Mouse (Mus musculus): Measurements from ENCODE around the gene Tmem165. TPM values are rescaled to one million over a fixed set of nuclear protein-coding genes. Genes with fewer than 3 reads are reported as not detected.
A peak's percentile ranks its signal among the peaks of the same experiment; 100 is the strongest.

Gene Tmem165
- polyA plus RNA-seq, 1 experiment = 41.2 TPM

DNA sequence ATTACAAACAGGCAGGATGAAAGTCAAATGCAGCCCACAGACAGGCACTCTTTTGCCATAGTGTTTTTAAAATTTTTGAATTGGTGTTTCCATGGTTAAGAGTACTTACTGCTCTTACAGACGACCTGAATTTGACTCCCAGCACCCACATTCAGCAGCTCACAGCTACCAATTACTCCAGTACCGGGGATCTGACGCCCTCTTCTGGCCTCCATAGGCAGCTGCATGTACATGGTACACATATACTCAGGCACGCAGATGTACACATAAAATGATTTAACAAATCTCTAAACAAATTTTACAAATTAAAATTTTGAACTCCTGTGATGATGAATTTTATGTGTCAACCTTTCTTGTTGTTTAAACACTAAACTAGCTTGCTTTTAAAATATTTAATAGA, 13.2 kb upstream of the Tmem165 start:
- no peak for DNase-seq (ENCODE audit: extremely low spot score in 1 of 2, low spot score in 1 of 2)

DNA sequence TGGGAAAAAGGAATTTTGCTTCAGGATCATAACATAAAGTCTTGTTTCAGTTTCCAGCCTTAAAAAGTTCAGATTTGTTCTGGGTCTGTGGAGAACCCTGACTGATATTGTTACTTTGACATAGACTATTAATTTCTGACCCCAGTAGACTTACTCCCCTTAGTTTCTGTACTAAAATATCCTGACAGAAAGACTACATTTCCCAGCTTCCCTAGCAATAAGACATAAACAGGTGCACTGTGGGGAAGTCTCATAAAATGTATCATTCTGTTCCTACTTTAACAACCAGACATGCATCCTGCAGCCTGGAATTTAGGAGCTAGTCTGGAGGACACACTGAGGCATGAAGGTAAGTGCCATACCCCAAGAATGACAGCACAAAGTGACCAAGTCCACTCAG, 12.6 kb upstream of the Tmem165 start:
- DNase-seq (ENCODE audit: extremely low spot score in 1 of 2, low spot score in 1 of 2) = no peak

DNA sequence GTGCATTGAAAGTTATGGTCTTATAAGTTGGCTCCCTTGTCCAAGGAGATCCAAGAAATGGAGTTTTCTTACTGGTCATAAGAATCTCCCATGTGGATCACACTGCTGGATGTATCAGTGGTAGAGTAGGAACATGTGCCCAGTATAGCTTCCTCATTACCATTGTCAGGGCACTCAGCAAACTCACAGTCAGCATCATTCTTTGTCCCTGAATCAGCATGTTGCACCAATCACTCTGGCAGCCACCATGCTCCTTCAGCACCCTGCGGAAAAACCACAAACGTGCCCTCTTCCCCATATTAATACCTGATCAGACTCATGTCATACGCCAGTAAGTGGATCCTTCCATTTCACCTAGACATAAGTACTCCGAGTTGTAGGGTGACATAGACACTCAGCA, 8.6 kb upstream of the Tmem165 start:
- no peak for DNase-seq (ENCODE audit: extremely low spot score in 1 of 2, low spot score in 1 of 2)

DNA sequence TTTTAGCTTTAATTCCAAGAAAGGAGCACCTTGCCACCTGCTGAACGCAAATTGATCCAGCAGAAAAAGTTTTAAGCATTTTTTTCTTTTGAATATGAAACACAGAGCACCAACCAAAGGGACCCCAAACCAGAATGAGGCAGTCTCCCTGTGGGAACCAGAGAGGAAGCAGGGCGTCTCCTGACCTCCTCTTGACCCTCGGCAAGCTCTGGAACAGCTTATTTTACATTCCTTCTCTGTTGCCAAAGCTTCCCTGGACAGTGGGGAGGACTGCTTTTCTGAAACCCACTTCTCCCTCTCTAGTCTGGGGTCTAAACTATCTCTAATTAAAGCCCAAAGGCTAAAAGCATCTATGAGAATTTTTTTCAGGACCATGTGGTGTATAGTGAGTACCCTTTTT, 7.3 kb upstream of the Tmem165 start:
- no peak for DNase-seq (ENCODE audit: extremely low spot score in 1 of 2, low spot score in 1 of 2)

DNA sequence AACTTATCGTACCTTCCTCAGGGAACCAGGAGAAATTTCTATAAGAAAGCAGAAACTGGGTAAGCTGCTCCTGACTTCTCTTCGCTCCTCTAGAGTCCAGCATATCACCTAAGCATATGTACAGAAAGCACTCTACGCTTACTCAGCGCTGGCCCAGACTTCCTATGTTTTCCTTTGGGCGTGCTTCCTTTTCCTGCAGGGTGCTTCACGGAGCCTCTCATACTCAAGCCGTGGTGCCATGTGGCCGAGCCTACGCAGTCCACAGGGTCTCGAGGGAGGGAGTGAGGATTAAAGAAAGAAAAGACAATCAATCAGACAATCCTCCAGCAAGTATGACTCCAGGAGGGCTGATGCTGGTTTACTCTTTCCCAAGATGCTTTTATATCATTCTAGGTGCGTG, 6.8 kb upstream of the Tmem165 start:
- DNase-seq (ENCODE audit: extremely low spot score in 1 of 2, low spot score in 1 of 2) = no peak

- no peak for DNase-seq (ENCODE audit: extremely low spot score in 1 of 2, low spot score in 1 of 2)
These were observed 6.0 kb upstream of the Tmem165 start for GRCm38 (mm10) chr5:76177664-76178063.

DNA sequence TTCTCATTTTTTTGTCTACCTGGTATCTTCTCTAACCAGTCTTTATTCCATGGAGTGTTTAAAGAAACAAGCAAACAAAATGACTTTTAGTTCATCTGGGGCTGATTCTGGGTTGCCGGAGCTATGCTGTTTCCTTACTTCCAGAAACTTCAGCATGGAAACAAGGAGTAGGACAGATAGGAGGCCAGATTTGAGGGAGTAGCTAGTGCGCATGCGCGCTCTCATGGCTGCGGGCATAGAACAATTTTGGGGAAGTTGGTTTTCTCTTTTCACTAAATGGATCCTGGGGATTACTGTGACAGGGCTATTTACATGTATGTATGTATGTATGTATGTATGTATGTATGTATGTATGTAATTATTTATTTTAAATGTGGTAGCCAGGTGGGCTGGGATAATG, 4.5 kb upstream of the Tmem165 start:
- DNase-seq (ENCODE audit: extremely low spot score in 1 of 2, low spot score in 1 of 2) = no peak

DNA sequence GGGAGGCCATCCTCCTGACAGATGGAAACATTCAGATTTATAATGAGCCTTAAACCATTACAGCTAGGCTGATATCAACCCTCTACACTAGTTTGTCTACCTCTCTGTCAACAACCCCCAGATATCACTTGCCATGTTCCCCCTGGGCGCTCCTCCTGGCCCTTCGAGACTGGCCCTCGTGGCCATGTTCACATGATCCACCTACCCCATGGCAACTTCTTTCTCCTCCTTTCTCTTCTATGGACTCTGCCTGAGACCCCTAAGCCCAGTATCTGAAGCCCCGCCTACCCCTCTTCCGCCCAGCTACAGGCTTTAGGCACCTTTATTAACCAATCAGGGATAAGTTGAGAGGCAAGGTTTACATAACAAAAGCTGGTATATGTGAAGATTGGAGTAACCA, 3.9 kb upstream of the Tmem165 start:
- no peak for DNase-seq (ENCODE audit: extremely low spot score in 1 of 2, low spot score in 1 of 2)

GRCm38 (mm10) chr5:76182326-76182725, 1.4 kb upstream of the Tmem165 start:
- DNase-seq (ENCODE audit: extremely low spot score in 1 of 2, low spot score in 1 of 2) = no peak

DNA sequence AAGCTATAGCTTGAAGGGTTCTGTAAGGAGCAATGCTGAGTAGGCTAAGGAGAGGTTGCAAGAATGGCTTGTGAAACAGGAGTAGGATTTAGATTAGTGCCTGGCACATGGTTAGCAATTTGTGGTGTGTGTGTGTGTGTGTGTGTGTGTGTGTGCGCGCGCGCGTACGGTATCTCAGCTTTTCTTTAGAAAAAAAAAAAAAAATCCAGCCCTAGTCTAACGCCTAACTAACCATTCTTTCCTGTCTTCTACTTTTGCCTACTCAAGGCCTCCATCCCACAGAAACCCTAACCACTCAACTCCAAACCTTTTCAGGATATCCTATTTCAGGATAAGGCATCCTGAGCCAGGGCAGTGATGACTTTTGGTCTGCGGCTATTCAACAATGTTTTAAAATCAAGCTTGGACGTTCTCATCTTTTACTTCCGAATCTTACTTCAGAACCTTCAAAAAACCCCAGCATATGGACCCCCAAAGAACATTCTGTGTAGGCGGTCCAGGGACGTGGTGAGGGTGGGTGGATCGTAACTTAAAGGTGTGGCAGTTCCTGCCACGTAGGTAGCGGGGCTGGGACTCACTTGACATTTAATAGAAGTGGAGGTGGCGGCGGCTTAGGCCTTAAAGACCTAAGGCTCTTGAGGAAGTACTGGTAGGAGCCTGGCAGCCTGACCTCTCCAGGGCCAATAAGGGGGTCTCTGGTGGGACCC, 484 bp upstream of the Tmem165 start:
- DNase-seq (ENCODE audit: extremely low spot score in 1 of 2, low spot score in 1 of 2) = no peak

DNA sequence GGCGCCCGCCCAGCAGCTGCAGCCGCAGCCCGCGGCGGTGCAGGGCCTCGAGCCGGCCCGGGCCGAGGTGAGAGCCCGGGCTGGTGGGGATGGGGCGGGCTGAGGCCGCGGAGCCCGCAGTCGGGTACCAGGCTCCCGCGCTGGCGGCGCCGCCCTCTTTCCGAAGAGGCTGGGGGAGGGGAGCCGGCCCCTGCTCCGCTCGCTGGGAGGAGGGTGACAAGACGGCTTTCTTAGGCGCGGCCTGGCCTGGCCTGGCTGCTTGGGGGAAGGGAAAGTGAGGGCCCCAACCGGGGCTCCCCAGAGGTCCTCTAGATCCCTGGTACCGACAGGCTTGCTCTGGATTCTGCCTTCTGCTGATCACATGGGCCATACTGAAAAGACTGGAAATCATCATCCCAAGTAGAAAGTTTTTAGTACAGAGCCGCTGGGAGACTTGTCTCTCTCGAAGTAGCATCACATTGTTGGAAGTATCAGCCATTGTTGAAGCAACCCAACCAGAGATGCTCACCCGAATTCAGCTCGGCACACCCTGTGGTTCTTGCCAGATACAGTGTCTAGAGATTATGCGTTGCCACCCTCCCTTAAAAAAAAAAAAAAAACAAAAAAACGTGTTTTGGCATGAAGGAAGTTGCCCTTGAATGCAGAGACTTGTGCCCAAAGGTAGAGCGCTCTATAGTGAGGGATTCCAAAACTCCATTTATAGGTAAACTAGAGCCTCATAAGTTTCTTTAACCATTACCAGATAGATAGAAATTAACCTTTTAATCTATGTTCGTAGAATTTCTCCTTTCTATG, 803 bp downstream of the Tmem165 start:
- peak in 1 of 2 experiments; percentile 60 for DNase-seq (ENCODE audit: extremely low spot score in 1 of 2, low spot score in 1 of 2)

- no peak for DNase-seq (ENCODE audit: extremely low spot score in 1 of 2, low spot score in 1 of 2)
These were observed 4.2 kb downstream of the Tmem165 start for GRCm38 (mm10) chr5:76187885-76188284.

GRCm38 (mm10) chr5:76190609-76191008, 6.9 kb downstream of the Tmem165 start:
- DNase-seq (ENCODE audit: extremely low spot score in 1 of 2, low spot score in 1 of 2) = no peak

- DNase-seq (ENCODE audit: extremely low spot score in 1 of 2, low spot score in 1 of 2) = no peak
These were observed 9.4 kb downstream of the Tmem165 start for GRCm38 (mm10) chr5:76193075-76193474.

GRCm38 (mm10) chr5:76194377-76194945, 10.8 kb downstream of the Tmem165 start:
- DNase-seq (ENCODE audit: extremely low spot score in 1 of 2, low spot score in 1 of 2) = no peak

GRCm38 (mm10) chr5:76199346-76199745, 15.7 kb downstream of the Tmem165 start:
- DNase-seq (ENCODE audit: extremely low spot score in 1 of 2, low spot score in 1 of 2) = no peak

- no peak for DNase-seq (ENCODE audit: extremely low spot score in 1 of 2, low spot score in 1 of 2)
These were observed 19.5 kb downstream of the Tmem165 start for GRCm38 (mm10) chr5:76203171-76203570.

DNA sequence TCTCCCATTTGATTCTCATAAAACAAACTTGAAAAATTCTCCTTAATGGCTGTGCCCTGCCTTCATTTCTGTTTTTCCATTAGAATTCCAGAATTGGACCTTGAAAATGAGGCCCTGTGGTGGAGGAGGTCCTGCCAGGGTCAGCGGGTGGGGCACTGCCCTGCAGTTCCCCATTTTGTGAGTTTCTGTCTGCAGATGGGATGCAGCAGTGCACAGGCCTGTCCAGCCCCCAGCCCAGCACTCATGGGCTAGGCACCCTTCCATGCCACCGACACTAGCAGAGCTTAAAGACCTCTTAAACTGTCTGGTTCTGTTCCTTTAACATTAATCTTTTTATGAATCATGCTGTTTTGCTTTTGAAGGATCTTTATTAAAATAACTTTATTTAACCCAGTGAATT, 22.2 kb downstream of the Tmem165 start:
- DNase-seq (ENCODE audit: extremely low spot score in 1 of 2, low spot score in 1 of 2) = no peak

GRCm38 (mm10) chr5:76208066-76208465, 24.4 kb downstream of the Tmem165 start:
- DNase-seq (ENCODE audit: extremely low spot score in 1 of 2, low spot score in 1 of 2) = no peak

GRCm38 (mm10) chr5:76216691-76217090, 33.0 kb downstream of the Tmem165 start:
- DNase-seq (ENCODE audit: extremely low spot score in 1 of 2, low spot score in 1 of 2) = peak; percentile 20 to 75

DNA sequence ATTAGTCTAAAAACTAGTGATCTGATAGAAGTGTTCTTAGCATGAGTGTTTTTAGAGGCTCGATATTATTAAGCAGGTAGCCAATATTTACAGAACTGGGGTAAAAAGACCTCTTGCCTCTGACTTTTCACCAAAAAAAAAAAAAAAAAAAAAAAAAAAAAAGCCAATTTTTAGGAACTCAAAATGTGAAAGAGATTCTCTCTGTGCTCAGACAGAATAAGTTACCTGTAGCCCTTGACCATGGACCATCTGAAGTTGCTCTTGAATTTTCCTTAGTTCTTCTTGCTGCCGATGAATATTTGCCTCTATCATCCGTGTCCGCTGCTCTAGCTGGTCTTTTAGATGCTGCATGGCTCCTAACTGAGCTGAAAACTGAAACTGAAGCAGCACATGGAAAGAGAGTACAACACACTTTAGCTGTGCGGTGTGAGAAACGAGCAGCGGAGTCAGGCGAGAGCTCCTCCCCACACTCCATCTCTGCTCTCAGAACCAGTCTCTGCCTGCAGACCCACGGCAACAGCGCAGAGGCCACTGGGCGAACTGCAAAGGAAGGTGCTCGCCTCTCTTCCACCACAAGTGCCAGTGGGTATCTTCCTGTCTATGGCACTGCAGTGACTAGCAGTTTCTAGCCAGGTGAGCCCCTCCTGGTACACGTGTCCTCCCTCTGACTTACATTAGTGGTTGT, 47.6 kb downstream of the Tmem165 start:
- no peak for DNase-seq (ENCODE audit: extremely low spot score in 1 of 2, low spot score in 1 of 2)

Measured in frontal cortex, adult 2 months (tissue).